Mouse (Mus musculus): ENCODE data around the gene Inpp5e. TPM values are rescaled to one million over a fixed set of nuclear protein-coding genes. Genes with fewer than 3 reads are reported as not detected.

The Inpp5e gene
- polyA plus RNA-seq, 1 experiment from 2014 or later, result 29.1 TPM

GRCm38 (mm10) chr2:26360772-26361171 lies 48.2 kb downstream of the Inpp5e start, which contains the start of gene Card9:
Card9 (minus strand) TSS chr2:26360918.
- Histone ChIP-seq H3K36me3 (peaks cover 34% of the 10 kb centered on the region), H3K9me3 (no peaks in the 10 kb centered on the region), H3K27me3 (no peaks in the 10 kb centered on the region), H3K4me2 (no peak within 1 kb of the TSS), H3K27ac (no peak within 1 kb of the TSS), H3K4me3 (replicated peaks) (no peak within 1 kb of the TSS), H3K4me1 (replicated peaks) (no peaks in the 10 kb centered on the region), H3K9ac (replicated peaks) (no peak within 1 kb of the TSS)
- WGBS, result 53% methylated on average over 3 of the region's 3 CpGs
- no peak for ATAC-seq (ENCODE audit: insufficient number of reproducible peaks, insufficient read depth, low FRiP score, low TSS enrichment, low read depth)

GRCm38 (mm10) chr2:26359983-26360382 lies 49.0 kb downstream of the Inpp5e start:
- no peaks in the 10 kb centered on the region for H3K27me3 ChIP-seq
- peaks cover 26% of the 10 kb centered on the region for H3K36me3 ChIP-seq
- H3K4me3 ChIP-seq (replicated peaks), result no peak overlapping the region
- H3K9me3 ChIP-seq, result no peaks in the 10 kb centered on the region
- H3K27ac ChIP-seq, result no peak overlapping the region
- no peak overlapping the region for H3K4me2 ChIP-seq
- ATAC-seq (ENCODE audit: insufficient number of reproducible peaks, insufficient read depth, low FRiP score, low TSS enrichment, low read depth), result no peak
- H3K9ac ChIP-seq (replicated peaks), result no peak overlapping the region
- 85% methylated on average over 6 of the region's 6 CpGs for WGBS
- H3K4me1 ChIP-seq (replicated peaks), result no peaks in the 10 kb centered on the region

GRCm38 (mm10) chr2:26358667-26359320 lies 50.2 kb downstream of the Inpp5e start:
- H3K9ac ChIP-seq (replicated peaks), result no peak overlapping the region
- no peak for ATAC-seq (ENCODE audit: insufficient number of reproducible peaks, insufficient read depth, low FRiP score, low TSS enrichment, low read depth)
- no peak overlapping the region for H3K4me3 ChIP-seq (replicated peaks)
- H3K27ac ChIP-seq, result no peak overlapping the region
- H3K4me1 ChIP-seq (replicated peaks), result no peaks in the 10 kb centered on the region
- WGBS, result 90% methylated on average over 13 of the region's 13 CpGs
- no peak overlapping the region for H3K4me2 ChIP-seq
- no peaks in the 10 kb centered on the region for H3K27me3 ChIP-seq
- H3K36me3 ChIP-seq, result peaks cover 14% of the 10 kb centered on the region; the same call in 1 of the 2 replicates
- H3K9me3 ChIP-seq, result no peaks in the 10 kb centered on the region

GRCm38 (mm10) chr2:26357484-26357883 lies 51.5 kb downstream of the Inpp5e start:
- H3K27me3 ChIP-seq, result no peaks in the 10 kb centered on the region
- WGBS, result 58% methylated on average over 15 of the region's 15 CpGs
- H3K4me2 ChIP-seq, result no peak overlapping the region
- ATAC-seq (ENCODE audit: insufficient number of reproducible peaks, insufficient read depth, low FRiP score, low TSS enrichment, low read depth), result no peak
- no peak overlapping the region for H3K4me3 ChIP-seq (replicated peaks)
- 0 out of 2 replicates have a peak overlapping the region, but pooled peaks have one; percentile 12 for H3K9ac ChIP-seq (replicated peaks)
- peaks cover 6% of the 10 kb centered on the region for H3K4me1 ChIP-seq (replicated peaks)
- no peak overlapping the region for H3K27ac ChIP-seq
- no peaks in the 10 kb centered on the region for H3K9me3 ChIP-seq
- 0 out of 2 replicates have a peak, but pooled peaks cover 2% of the 10 kb centered on the region for H3K36me3 ChIP-seq

- 80% methylated on average over 7 of the region's 7 CpGs for WGBS
- H3K27ac ChIP-seq, result no peak overlapping the region
- H3K36me3 ChIP-seq, result no peaks in the 10 kb centered on the region
- ATAC-seq (ENCODE audit: insufficient number of reproducible peaks, insufficient read depth, low FRiP score, low TSS enrichment, low read depth), result no peak
- H3K27me3 ChIP-seq, result no peaks in the 10 kb centered on the region
- H3K4me3 ChIP-seq (replicated peaks), result no peak overlapping the region
- H3K4me2 ChIP-seq, result no peak overlapping the region
- H3K9me3 ChIP-seq, result no peaks in the 10 kb centered on the region
- no peak overlapping the region for H3K9ac ChIP-seq (replicated peaks)
- H3K4me1 ChIP-seq (replicated peaks), result peaks cover 8% of the 10 kb centered on the region
These were observed 52.3 kb downstream of the Inpp5e start for GRCm38 (mm10) chr2:26356678-26357077.

GRCm38 (mm10) chr2:26356231-26356630 lies 52.8 kb downstream of the Inpp5e start:
- H3K4me1 ChIP-seq (replicated peaks), result peaks cover 8% of the 10 kb centered on the region
- ATAC-seq (ENCODE audit: insufficient number of reproducible peaks, insufficient read depth, low FRiP score, low TSS enrichment, low read depth), result no peak
- WGBS, result 81% methylated on average over 4 of the region's 4 CpGs
- H3K9ac ChIP-seq (replicated peaks), result no peak overlapping the region
- H3K4me3 ChIP-seq (replicated peaks), result no peak overlapping the region
- no peaks in the 10 kb centered on the region for H3K9me3 ChIP-seq
- H3K4me2 ChIP-seq, result no peak overlapping the region
- no peaks in the 10 kb centered on the region for H3K36me3 ChIP-seq
- no peaks in the 10 kb centered on the region for H3K27me3 ChIP-seq
- no peak overlapping the region for H3K27ac ChIP-seq

- Histone ChIP-seq H3K9ac (replicated peaks) (no peak overlapping the region), H3K4me2 (no peak overlapping the region), H3K27ac (no peak overlapping the region), H3K36me3 (peaks cover 11% of the 10 kb centered on the region), H3K27me3 (no peaks in the 10 kb centered on the region), H3K4me3 (replicated peaks) (no peak overlapping the region), H3K4me1 (replicated peaks) (peaks cover 18% of the 10 kb centered on the region), H3K9me3 (no peaks in the 10 kb centered on the region)
- ATAC-seq (ENCODE audit: insufficient number of reproducible peaks, insufficient read depth, low FRiP score, low TSS enrichment, low read depth), result no peak
- WGBS, result 88% methylated on average over 4 of the region's 4 CpGs
These were observed 54.6 kb downstream of the Inpp5e start for GRCm38 (mm10) chr2:26354401-26354800.

- WGBS, result 89% methylated on average over 11 of the region's 11 CpGs
- H3K9me3 ChIP-seq, result no peaks in the 10 kb centered on the region
- H3K4me3 ChIP-seq (replicated peaks), result peak overlapping the region; percentile 81
- H3K4me2 ChIP-seq, result peak overlapping the region; percentile 95
- peaks cover 18% of the 10 kb centered on the region for H3K4me1 ChIP-seq (replicated peaks)
- H3K9ac ChIP-seq (replicated peaks), result peak overlapping the region; percentile 78
- H3K27me3 ChIP-seq, result no peaks in the 10 kb centered on the region
- no peak overlapping the region for H3K27ac ChIP-seq
- peaks cover 22% of the 10 kb centered on the region for H3K36me3 ChIP-seq
- ATAC-seq (ENCODE audit: insufficient number of reproducible peaks, insufficient read depth, low FRiP score, low TSS enrichment, low read depth), result no peak
These were observed 55.7 kb downstream of the Inpp5e start for GRCm38 (mm10) chr2:26353066-26353980.

GRCm38 (mm10) chr2:26352291-26352910 lies 56.6 kb downstream of the Inpp5e start:
- Histone ChIP-seq H3K9ac (replicated peaks) (peak overlapping the region; percentile 78), H3K27me3 (no peaks in the 10 kb centered on the region), H3K4me3 (replicated peaks) (peak overlapping the region; percentile 81), H3K4me1 (replicated peaks) (peaks cover 18% of the 10 kb centered on the region), H3K4me2 (peak overlapping the region; percentile 95), H3K36me3 (peaks cover 31% of the 10 kb centered on the region), H3K9me3 (no peaks in the 10 kb centered on the region), H3K27ac (0 out of 2 replicates have a peak overlapping the region, but pooled peaks have one; percentile 64)
- 3% methylated on average over 36 of the region's 36 CpGs for WGBS
- ATAC-seq (ENCODE audit: insufficient number of reproducible peaks, insufficient read depth, low FRiP score, low TSS enrichment, low read depth), result peak; percentile 18; the same call in 1 of the 2 replicates

- H3K36me3 ChIP-seq, result peaks cover 39% of the 10 kb centered on the region
- ATAC-seq (ENCODE audit: insufficient number of reproducible peaks, insufficient read depth, low FRiP score, low TSS enrichment, low read depth), result peak; percentile 62
- H3K9me3 ChIP-seq, result no peaks in the 10 kb centered on the region
- peak within 1 kb of the TSS; percentile 87 for H3K27ac ChIP-seq
- peaks cover 18% of the 10 kb centered on the region for H3K4me1 ChIP-seq (replicated peaks)
- WGBS, result 3% methylated on average over 62 of the region's 62 CpGs
- H3K4me2 ChIP-seq, result peak within 1 kb of the TSS; percentile 95
- H3K9ac ChIP-seq (replicated peaks), result peak within 1 kb of the TSS; percentile 92
- no peaks in the 10 kb centered on the region for H3K27me3 ChIP-seq
- H3K4me3 ChIP-seq (replicated peaks), result peak within 1 kb of the TSS; percentile 81
These were observed 57.4 kb downstream of the Inpp5e start, which contains the start of gene Dnlz for GRCm38 (mm10) chr2:26351358-26352290. Dnlz (minus strand) TSS chr2:26352110.

All from limb, embryonic 12.5 days (tissue).